Mouse (Mus musculus) layer of hippocampus, postnatal 10 days (tissue): Measurements from ENCODE around the gene Zfp809. TPM values are rescaled to one million over a fixed set of nuclear protein-coding genes. Genes with fewer than 3 reads are reported as not detected.

Experiments
- DNase-seq, 2 experiments: peaks; one replicate each; pipeline ENCODE4 v3.0.0; 2021; ENCODE audit warnings: low spot score in 2 of 2
- total RNA-seq, 2 experiments: library from RNA; stranded (reverse); gene quantifications; 2 replicates each; pipeline ENCODE4 v1.2.3; 2021

Gene Zfp809
- total RNA-seq, 2 experiments from 2014 or later, result 16.9 to 18.5 TPM

- DNase-seq, result no peak
Measured at GRCm38 (mm10) chr9:22261594-22261993, 36.1 kb downstream of the Zfp809 start.

- no peak for DNase-seq
Measured at GRCm38 (mm10) chr9:22262611-22263010, 37.1 kb downstream of the Zfp809 start.

- no peak for DNase-seq
Measured at GRCm38 (mm10) chr9:22268886-22269285, 43.4 kb downstream of the Zfp809 start.

DNA sequence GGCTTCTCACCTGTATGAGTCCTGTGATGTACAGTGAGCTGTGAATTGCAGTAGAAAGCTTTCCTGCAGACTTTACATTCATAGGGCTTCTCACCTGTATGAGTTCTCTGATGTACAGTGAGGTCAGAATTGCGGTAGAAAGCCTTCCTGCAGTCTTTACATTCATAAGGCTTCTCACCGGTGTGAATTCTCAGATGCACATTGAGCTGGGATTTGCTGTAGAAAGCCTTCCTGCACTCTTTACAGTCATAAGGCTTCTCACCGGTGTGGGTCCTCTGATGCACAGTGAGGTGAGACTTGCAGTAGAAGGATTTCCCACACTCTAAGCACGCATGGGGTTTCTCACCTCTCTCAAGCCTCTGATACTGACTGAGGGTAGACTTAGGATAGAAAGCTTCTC is 53.2 kb downstream of the Zfp809 start:
- DNase-seq, result no peak

Other genes starting within 250 kb of the Zfp809 start
- gene Rgl3, start 236.3 kb upstream of the Zfp809 start, total RNA-seq, result 1 to 10 TPM; 1.4 to 2.2 TPM
- gene Ccdc151, start 223.1 kb upstream of the Zfp809 start, total RNA-seq, result 1 to 10 TPM; 5.3 to 5.7 TPM
- gene Prkcsh, start 222.9 kb upstream of the Zfp809 start, total RNA-seq, result 10 to 100 TPM; 90.5 to 96.5 TPM
- 100 to 1,000 TPM; 197 to 205 TPM for gene Elavl3, start 173.7 kb upstream of the Zfp809 start, total RNA-seq
- 1 to 10 TPM in 1 of 2 experiments, not detected in 1; 6.2 TPM for gene Gm49318, start 154.5 kb upstream of the Zfp809 start, total RNA-seq
- 10 to 100 TPM; 19.4 to 21.1 TPM for gene Zfp653, start 154.3 kb upstream of the Zfp809 start, total RNA-seq
- gene Ecsit, start 140.3 kb upstream of the Zfp809 start, total RNA-seq, result 10 to 100 TPM; 45.8 to 46.8 TPM
- under 1 TPM; 0.42 to 0.43 TPM for gene Cnn1, start 126.5 kb upstream of the Zfp809 start, total RNA-seq
- 10 to 100 TPM; 60.4 to 60.7 TPM for gene Elof1, start 108.5 kb upstream of the Zfp809 start, total RNA-seq
- gene Acp5, start 90.0 kb upstream of the Zfp809 start, total RNA-seq, result under 1 TPM; 0.53 to 0.67 TPM
- 10 to 100 TPM; 38.8 to 48.5 TPM for gene Pigyl, start 68.9 kb upstream of the Zfp809 start, total RNA-seq
- gene Zfp872, start 37.6 kb upstream of the Zfp809 start, total RNA-seq, result under 1 TPM; 0.25 to 0.62 TPM
- 1 to 10 TPM; 5.6 to 6.0 TPM for gene Zfp599, start 34.2 kb downstream of the Zfp809 start, total RNA-seq
- 10 to 100 TPM; 18.7 to 25.4 TPM for gene Zfp810, start 81.9 kb downstream of the Zfp809 start, total RNA-seq
- gene Anln, start 163.5 kb downstream of the Zfp809 start, total RNA-seq, result 10 to 100 TPM; 10.1 to 11.2 TPM
- gene 9530077C05Rik, start 185.8 kb downstream of the Zfp809 start, total RNA-seq, result 1 to 10 TPM; 9.3 to 9.5 TPM
- gene Gm17545, start 228.6 kb downstream of the Zfp809 start, total RNA-seq, result not detected
- 10 to 100 TPM; 36.2 to 40.7 TPM for gene Rp9, start 244.0 kb downstream of the Zfp809 start, total RNA-seq